Mouse (Mus musculus): ENCODE measurements around the gene Ext2.

The Ext2 gene

DNA sequence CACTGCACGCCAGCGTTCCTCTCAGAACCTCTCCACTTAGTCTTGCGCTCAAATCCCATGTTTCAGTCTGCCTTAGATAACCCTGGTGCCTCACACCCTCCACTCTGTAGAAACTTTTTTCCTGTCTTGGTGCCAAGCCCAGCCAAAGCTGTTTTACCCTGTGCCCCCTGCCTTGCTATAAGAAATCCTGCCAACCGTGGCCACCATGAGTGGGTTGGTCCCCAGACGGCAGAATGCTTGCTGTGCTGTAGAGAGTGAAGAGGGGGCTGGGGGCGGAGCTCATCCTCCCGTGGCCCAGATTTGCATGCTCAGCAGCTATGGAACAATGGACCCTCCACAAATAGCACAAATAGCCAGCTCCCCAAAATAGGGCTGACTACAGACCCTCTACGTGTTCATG lies 138.7 kb downstream of the Ext2 start:
- DNase-seq (ENCODE audit: extremely low read depth, low read depth), result no peak

DNA sequence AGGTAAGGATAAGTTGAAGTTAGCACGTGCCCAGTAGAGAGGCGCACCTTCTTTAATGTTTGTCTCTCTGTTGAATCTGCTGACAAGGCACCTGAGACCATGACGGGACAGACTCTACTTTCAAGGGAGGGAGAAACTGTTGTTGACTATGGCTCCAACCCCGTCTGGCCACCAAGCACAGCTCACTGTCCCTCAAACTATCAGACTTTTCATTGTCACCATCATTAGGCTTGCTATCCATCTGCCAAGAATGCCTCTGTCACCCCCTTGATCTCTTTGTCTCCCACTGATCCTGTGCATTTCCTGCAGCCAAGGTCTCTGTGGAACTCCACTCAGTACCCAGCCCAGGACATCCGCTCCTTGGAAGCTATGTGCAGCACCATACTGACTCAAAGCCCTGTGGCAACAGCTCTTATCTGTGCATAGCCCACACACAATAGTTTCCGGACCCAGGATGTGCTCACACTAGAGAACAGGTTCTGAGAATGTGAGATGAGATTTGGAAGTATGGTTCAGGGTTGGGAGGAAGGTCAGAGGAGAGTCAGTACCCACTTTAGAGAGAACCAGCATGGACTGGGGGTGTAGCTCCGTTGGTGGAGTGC lies 139.7 kb downstream of the Ext2 start:
- no peak for DNase-seq (ENCODE audit: extremely low read depth, low read depth)

DNA sequence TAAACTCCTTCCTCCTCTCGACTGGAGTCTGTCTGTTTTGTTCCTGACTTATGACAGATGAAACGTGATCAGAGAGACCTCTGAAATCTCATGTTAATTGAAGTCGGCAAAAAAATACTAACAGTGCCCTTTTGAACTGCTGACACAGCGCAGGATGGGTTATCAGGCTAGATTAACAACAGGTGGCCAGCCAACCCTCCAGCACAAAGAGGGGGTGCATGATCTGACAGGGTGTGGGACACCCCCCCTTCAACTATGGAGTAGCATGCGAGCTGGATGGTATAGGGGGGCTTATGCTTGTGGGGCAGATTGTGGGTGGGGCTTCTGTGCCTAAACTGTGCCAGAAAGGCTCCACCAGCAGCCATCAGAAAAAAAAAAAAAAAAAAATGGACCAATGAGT lies 141.0 kb downstream of the Ext2 start:
- DNase-seq (ENCODE audit: extremely low read depth, low read depth), result no peak

DNA sequence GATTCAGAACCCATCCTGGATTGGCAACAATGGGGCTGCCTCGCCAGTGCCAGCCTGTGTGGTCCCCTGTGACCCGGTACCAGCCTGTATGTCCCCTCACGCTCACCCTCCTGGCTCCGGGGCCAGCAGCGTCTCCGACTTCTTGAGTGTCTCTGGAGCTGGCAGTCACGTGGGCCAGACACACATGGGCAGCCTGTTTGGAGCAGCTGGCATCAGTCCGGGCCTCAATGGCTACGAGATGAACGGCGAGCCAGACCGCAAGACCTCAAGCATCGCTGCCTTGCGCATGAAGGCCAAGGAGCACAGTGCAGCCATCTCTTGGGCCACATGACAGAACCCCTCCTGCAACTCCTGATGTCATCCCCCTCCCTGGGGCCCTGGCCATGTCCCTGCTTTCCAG lies 145.1 kb downstream of the Ext2 start:
- DNase-seq (ENCODE audit: extremely low read depth, low read depth), result no peak

- DNase-seq (ENCODE audit: extremely low read depth, low read depth), result no peak
Measured at GRCm38 (mm10) chr2:93671573-93672184, 150.7 kb downstream of the Ext2 start.

- DNase-seq (ENCODE audit: extremely low read depth, low read depth), result no peak
Measured at GRCm38 (mm10) chr2:93666146-93666858, 156.1 kb downstream of the Ext2 start.

GRCm38 (mm10) chr2:93665472-93665871 lies 156.9 kb downstream of the Ext2 start:
- no peak for DNase-seq (ENCODE audit: extremely low read depth, low read depth)

- no peak for DNase-seq (ENCODE audit: extremely low read depth, low read depth)
Measured at GRCm38 (mm10) chr2:93662240-93662865, 160.0 kb downstream of the Ext2 start.

- no peak for DNase-seq (ENCODE audit: extremely low read depth, low read depth)
Measured at GRCm38 (mm10) chr2:93661096-93661495, 161.3 kb downstream of the Ext2 start.

GRCm38 (mm10) chr2:93659705-93660308 lies 162.6 kb downstream of the Ext2 start:
- no peak for DNase-seq (ENCODE audit: extremely low read depth, low read depth)

GRCm38 (mm10) chr2:93659004-93659403 lies 163.4 kb downstream of the Ext2 start:
- peak; percentile 11 for DNase-seq (ENCODE audit: extremely low read depth, low read depth)

DNA sequence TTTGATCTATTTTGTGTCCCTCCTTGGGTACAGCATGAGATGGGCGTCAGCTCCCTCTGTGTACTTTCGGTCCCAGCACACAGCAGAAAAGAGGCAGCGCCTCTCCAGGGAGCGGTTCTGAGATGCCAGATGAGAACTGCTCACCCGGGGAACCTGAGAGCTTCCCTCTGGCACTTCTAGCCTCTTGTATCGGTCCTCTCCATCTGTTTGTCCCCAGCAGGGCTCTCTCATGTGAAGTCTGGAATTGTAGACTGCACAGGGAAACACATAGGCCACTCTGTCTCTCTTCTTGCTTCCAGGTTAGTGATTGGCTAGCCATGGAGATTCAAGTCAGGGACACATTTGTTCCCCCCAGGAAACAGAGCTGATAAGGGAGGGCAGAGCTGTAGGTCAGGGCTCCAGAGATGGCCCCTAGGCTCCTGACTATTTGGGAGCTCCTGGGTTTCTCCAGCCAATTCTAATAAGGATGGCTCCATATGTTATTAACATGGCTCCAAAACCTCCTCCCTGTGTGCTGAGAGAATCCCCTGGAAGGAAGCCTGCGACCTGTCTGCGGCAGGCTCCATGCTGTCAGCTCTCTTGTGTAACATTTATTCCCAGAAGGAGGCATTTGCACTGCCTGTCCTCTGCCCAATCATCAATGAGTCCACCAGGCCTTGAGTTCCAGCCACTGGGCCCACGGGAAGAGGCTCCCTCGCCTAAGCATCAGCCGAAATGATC lies 167.9 kb downstream of the Ext2 start:
- no peak for DNase-seq (ENCODE audit: extremely low read depth, low read depth)

- no peak for DNase-seq (ENCODE audit: extremely low read depth, low read depth)
Measured at GRCm38 (mm10) chr2:93649243-93649870, 173.0 kb downstream of the Ext2 start.

- no peak for DNase-seq (ENCODE audit: extremely low read depth, low read depth)
Measured at GRCm38 (mm10) chr2:93647924-93648575, 174.3 kb downstream of the Ext2 start.

- DNase-seq (ENCODE audit: extremely low read depth, low read depth), result no peak
Measured at GRCm38 (mm10) chr2:93647051-93647923, 175.1 kb downstream of the Ext2 start.

DNA sequence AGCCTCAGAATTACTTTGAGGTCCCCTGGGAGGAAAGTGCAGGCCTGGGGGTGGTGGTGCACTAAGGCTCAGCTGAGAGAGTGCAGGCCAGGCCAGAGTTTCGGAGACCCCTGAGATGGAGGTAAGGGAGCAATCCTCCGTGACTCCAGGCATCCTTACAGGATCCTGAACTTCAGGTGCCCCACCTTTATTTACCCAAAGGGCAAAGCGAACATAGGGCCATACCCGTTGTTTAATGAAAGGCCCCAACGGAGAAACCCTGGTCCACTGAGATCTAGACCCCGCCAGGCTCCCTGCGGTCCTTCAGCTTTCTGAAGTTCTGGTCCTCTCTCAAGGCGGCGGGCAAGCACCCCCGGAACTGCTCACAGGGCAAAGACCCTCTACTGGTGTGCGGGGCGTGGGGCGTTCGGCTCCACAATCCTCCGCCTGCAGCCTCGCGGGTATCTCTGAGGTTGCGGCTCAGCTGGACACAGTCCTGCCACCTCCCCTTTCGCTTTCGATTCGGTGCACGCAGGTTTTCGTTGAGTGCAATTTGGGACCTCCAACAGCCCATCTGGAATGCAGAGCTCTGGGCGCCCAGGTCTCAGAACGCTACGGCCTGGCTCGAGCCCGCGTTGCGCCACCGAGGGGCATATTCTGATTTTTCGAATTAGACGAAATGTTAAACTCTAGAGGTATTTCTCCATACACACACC lies 176.6 kb downstream of the Ext2 start:
- DNase-seq (ENCODE audit: extremely low read depth, low read depth), result no peak

GRCm38 (mm10) chr2:93645197-93645596 lies 177.2 kb downstream of the Ext2 start:
- DNase-seq (ENCODE audit: extremely low read depth, low read depth), result no peak

GRCm38 (mm10) chr2:93644731-93645130 lies 177.6 kb downstream of the Ext2 start:
- no peak for DNase-seq (ENCODE audit: extremely low read depth, low read depth)

DNA sequence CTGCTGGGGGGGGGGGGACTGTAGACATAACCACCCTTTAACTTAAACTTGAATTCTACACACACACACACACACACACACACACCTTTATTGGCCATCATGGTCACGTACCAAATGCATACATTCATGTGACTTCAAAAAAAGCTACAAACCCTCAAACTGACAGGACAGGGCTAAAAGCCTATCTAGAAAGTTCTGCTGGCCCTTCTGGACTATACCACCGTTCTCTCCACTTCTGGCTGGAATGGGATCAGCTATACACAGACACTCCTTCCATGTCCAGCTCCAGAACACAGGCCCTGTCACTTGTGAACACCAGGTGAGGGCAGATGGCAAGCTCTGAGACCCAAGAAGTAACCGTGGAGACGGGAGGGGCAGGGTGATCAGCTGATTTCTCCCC lies 178.1 kb downstream of the Ext2 start:
- DNase-seq (ENCODE audit: extremely low read depth, low read depth), result no peak

All from MEL-GATA-1-ER (cell line).